Mouse (Mus musculus) retina, postnatal 1 day (tissue): ENCODE results near the gene Phldb1.

ENCODE experiments used
- DNase-seq: peaks from one replicate; pipeline ENCODE4 v3.0.0-alpha.2; 2012

The Phldb1 gene

GRCm38 (mm10) chr9:44708925-44709324 is 26.1 kb downstream of the Phldb1 start:
- peak; percentile 52 for DNase-seq

- DNase-seq = peak; percentile 73
These were observed 26.6 kb downstream of the Phldb1 start for GRCm38 (mm10) chr9:44708429-44708765.

DNA sequence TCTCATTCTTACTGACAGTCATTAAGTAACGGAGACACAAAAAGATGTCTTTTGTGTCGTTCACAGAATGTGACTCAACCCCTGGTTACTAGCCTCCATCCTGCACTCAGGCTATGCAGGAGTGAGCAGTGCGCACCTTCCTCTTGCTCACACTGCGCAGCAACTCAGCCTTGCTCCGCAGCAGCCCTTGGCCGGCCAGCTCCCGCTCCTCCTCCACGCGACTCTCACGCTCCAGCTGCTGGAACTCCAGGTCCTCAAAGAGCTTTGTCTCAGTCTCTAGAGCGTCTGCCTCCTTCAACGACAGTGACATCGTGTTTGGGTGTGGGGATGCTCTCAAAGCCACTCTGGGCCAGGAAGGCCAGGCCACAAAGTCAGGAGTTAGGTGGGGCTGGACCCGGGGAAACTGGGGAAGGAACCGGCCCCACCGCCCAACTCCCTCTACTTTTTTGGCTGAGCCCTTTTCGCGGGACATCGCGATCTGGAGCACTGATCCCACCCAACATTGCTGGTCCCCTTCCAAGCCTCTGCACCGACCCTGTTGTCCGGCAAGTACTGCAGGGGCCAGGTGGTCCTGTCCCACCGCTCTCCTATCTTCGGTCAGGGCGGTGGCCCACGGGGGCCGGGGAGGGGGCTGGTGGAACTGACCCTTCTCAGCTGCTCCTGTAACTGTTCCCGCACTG is 27.1 kb downstream of the Phldb1 start:
- peak; percentile 33 for DNase-seq

- no peak for DNase-seq
These were observed 35.3 kb downstream of the Phldb1 start for GRCm38 (mm10) chr9:44699730-44700129.

DNA sequence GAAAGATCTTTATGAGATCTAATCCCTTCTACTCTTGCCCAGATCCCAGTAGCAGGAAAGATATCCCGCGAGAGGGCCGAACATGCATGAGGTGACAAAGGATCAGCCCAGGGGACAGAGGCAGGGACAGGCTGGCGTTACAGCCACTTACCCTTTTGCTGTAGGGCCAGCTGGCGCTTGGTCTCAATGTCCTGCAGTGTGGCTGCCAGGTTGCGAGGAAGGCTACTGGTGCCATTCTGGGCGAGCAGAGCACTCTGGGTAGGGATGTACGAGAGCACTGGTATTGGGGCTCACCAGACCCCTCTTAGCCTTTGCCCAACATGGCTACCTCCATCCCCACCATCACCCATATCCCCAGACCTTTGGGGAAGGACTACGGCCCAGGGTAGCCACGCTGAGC is 35.8 kb downstream of the Phldb1 start:
- no peak for DNase-seq

GRCm38 (mm10) chr9:44697866-44698265 is 37.1 kb downstream of the Phldb1 start:
- DNase-seq = no peak

DNA sequence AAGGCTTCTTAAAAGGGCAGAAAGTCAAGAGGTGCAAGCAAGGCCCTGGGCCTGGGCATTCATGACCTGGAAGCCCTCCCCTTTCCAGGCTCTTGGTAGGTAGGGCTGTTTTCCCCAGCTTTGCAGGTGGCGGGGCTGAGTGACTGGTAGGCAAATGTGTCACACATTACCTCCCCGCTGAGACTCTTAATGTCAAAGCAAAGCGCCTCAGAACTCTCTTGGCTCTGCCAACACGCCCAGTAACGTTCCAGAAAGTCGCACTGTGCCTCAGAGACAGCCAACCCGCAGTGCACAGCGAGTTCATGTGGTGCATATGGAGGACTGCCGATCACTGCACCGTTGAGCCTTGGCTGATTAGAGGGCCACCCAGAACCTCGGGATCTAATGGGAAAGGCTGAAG is 41.9 kb downstream of the Phldb1 start:
- DNase-seq = no peak

- DNase-seq = no peak
These were observed 43.1 kb downstream of the Phldb1 start for GRCm38 (mm10) chr9:44691671-44692520.

- DNase-seq = peak; percentile 14
These were observed 44.4 kb downstream of the Phldb1 start for GRCm38 (mm10) chr9:44690641-44691040.

- DNase-seq = peak; percentile 27
These were observed 47.0 kb downstream of the Phldb1 start for GRCm38 (mm10) chr9:44688013-44688412.

- peak; percentile 77 for DNase-seq
These were observed 48.4 kb downstream of the Phldb1 start for GRCm38 (mm10) chr9:44686638-44687037.

GRCm38 (mm10) chr9:44685346-44686330 is 49.4 kb downstream of the Phldb1 start:
- DNase-seq = peak; percentile 80

GRCm38 (mm10) chr9:44683046-44683445 is 52.0 kb downstream of the Phldb1 start:
- DNase-seq = no peak

DNA sequence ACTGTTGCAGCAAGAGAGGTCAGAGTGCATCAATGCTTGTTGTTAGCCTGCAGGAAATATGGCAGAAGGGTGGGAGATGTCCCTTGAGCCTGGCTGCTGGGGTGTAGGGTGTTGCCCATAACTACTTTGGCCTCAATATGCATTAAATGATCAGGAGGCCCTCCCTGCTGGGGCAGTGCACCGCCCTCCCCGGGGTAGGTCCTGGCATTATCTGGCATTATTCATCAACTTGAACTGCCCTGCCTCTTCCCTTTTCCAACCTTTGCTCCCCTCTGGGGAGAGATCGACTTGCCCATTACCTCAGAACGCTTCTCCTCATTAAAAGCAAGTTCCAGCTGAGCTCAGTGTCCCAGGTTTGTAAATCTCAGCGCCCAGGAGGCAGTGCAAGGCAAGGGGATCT is 55.4 kb downstream of the Phldb1 start:
- DNase-seq = no peak

GRCm38 (mm10) chr9:44678288-44678871 is 56.6 kb downstream of the Phldb1 start:
- DNase-seq = no peak

DNA sequence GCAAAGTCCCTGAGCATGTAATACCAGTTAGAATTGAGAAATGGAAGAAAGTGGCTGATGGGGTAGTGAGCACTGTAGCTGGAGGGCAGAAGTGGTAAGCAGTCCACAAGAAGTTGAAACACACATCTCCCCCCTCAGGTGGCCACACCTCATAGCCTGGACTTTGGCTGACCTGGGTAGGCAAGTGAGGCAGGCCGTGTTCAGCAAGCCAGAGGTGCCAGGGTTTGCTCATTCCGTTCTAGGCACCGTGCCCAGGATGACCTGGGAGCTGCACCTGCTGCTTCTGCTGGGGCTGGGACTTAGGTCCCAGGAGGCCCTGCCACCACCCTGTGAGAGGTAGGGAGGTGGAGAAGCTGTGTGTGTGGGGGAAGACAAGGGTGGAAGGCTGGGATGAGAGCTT is 62.0 kb downstream of the Phldb1 start, which contains the start of gene Treh:
Treh (plus strand) TSS at position 229 of the 400 bp plus-strand sequence.
- DNase-seq = no peak

- DNase-seq = no peak
These were observed 62.6 kb downstream of the Phldb1 start for GRCm38 (mm10) chr9:44672291-44672865.

GRCm38 (mm10) chr9:44671416-44671815 is 63.6 kb downstream of the Phldb1 start:
- DNase-seq = no peak

DNA sequence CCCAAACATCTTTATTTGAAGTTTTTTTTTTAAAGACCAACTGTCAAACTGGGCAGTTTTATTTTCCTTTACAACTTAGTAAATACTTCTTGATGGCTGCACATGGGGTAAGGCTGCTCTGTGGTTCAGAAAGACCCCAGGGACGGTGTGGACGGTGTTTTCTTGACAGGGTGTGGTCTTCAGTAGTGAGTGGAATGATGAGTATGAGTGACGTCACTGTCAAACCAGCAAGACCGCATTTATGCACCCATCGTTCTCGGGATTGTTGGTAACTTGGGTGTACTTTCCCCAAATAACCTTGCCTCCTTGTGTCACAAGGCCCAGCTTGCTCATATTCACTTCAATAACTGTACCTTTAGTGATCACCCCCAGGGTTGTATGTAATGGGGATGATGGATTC is 71.3 kb downstream of the Phldb1 start:
- DNase-seq = no peak

GRCm38 (mm10) chr9:44655098-44656066 is 79.6 kb downstream of the Phldb1 start:
- DNase-seq = peak; percentile 84

DNA sequence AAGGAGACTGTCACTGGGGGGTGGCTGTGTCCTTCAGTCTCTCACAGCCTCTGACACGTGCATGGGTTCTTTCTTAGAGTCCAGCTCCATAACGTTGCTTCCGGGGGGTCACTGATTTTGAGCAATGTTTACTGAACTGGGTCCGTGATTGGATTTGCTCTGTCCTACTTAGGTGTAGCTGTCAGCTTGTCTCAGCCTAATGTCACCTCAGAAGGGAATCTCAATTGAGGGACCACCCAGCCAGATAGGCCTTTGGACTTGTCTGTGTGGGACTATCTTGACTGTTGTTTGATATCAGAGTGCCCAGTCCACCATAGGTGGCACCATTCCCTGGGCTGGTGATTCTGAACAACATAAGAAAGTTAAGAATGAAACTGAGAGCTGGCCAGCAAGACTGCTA is 81.1 kb downstream of the Phldb1 start:
- DNase-seq = no peak
